Mouse (Mus musculus) CD4-positive, CD25-positive, alpha-beta regulatory T cell, adult 2 months (primary cell): Measurements from ENCODE around the gene Cdc20b.

Source experiments
- DNase-seq: peaks from one replicate; pipeline ENCODE4 v3.0.0-alpha.2; 2012; ENCODE audit warnings: low read depth, low spot score

The Cdc20b gene

DNA sequence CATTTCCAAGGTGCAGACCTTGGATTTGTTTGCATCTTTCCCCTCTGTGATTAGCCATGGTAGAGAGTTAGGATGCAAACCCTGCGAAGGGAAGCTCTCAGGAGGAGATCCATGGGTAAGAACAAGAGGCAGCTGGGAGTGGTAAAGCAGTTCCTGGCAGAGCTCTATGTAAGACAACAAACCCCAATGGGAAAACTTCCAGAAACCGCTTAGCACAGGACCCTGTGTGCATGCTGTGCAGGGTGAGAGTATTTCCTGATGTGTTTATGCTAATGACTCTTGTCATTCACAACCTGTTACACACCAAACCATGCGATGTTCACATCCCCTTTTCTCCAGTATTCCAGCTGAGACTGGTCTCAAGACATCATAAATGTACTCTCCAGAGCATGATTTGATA lies 62.1 kb downstream of the Cdc20b start:
- no peak for DNase-seq

GRCm38 (mm10) chr13:113098406-113098805 lies 63.5 kb downstream of the Cdc20b start:
- no peak for DNase-seq

- peak; percentile 25 for DNase-seq
These were observed 66.0 kb downstream of the Cdc20b start, which contains the start of gene Gzma for GRCm38 (mm10) chr13:113100879-113101278. TSS of gene Gzma (minus strand) at chr13:113100981.

GRCm38 (mm10) chr13:113101804-113102203 lies 66.9 kb downstream of the Cdc20b start:
- peak; percentile 9 for DNase-seq

- no peak for DNase-seq
These were observed 69.8 kb downstream of the Cdc20b start for GRCm38 (mm10) chr13:113104759-113105158.

- DNase-seq, result no peak
These were observed 84.1 kb downstream of the Cdc20b start for GRCm38 (mm10) chr13:113118977-113119376.

- peak; percentile 49 for DNase-seq
These were observed 85.7 kb downstream of the Cdc20b start for GRCm38 (mm10) chr13:113120324-113121237.

DNA sequence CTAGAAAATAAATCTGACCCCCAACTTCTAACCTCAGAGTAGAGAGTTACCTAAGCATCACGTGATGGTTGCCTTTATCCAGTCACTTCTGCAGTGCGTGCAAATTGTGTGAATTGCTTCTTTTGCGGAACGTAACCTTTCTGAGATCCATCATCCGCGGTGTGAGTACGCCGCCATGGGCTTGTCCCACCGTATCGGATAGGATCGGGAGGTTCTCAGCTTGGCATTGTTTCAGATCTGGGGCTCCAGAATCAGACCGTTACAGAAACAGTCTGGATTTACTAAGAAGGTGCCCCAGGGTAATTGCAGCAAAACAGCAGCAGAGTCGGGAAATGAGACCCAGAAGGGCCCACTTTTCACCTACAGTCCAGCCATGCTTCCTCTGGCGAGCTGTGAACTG lies 86.4 kb downstream of the Cdc20b start:
- DNase-seq, result no peak

- DNase-seq, result no peak
These were observed 95.1 kb downstream of the Cdc20b start for GRCm38 (mm10) chr13:113129974-113130373.

- DNase-seq, result no peak
These were observed 104.7 kb downstream of the Cdc20b start for GRCm38 (mm10) chr13:113139597-113139996.
